Mouse (Mus musculus): ENCODE data around the gene Cldn34b2. TPM values are rescaled to one million over a fixed set of nuclear protein-coding genes. Genes with fewer than 3 reads are reported as not detected.
A peak's percentile ranks its signal among the peaks of the same experiment; 100 is the strongest.
"Not testable (repeated sequence)": the region's sequence is repeated elsewhere in the genome, so short reads cannot be mapped to it uniquely, and the experiment has no call there.

Gene Cldn34b2
- not detected for total RNA-seq (2021)
- long read RNA-seq, experiment 1, result 0 reads
- long read RNA-seq, experiment 2, result 0 reads

GRCm38 (mm10) chrX:155128312-155128711 is at the start of gene Cldn34b2:
TSS of gene Cldn34b2 (minus strand) at chrX:155128412.
- DNase-seq, result not testable (repeated sequence)

- DNase-seq, result no peak
Observed at GRCm38 (mm10) chrX:155177640-155178039, 49.4 kb upstream of the Cldn34b2 start.

DNA sequence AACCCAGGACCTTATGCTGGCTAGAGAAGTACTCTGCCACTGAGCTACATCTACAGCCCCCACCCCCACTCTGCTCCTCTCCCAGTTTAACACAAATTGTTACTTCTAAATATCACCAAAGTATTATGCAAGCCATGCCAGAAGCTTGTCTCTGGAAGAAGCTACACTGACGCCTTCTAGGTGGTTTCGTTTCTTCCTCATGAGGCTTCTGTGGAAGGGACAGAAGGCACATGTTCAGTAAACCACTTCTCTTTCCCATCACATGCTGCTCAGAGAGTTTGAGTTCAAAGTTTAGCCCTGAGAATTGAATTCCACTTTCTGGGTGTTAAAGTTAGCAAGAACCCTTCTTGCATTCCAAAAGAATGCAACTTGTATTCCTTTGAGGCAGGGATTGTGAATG is 49.0 kb upstream of the Cldn34b2 start:
- no peak for DNase-seq

DNA sequence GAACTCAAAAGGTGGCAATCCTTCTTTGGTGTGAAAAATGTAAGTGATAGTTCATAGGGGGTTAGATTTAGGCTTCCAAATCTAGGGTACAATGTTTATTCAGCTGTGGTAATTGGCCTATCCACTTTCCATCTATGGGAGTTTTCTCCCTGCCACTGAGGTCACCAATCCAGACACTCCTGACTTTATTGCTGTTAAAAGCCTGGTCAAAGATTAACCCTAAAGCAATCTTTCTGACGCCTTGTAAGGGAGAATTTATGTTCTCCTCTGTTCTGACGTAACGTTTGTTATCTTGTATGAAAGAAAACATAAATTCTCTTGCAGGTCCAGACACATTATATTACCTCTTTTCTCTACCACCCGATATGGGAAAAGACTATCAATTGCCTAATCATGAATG is 47.4 kb upstream of the Cldn34b2 start:
- DNase-seq, result no peak

GRCm38 (mm10) chrX:155172310-155172709 is 44.1 kb upstream of the Cldn34b2 start:
- no peak for DNase-seq

DNA sequence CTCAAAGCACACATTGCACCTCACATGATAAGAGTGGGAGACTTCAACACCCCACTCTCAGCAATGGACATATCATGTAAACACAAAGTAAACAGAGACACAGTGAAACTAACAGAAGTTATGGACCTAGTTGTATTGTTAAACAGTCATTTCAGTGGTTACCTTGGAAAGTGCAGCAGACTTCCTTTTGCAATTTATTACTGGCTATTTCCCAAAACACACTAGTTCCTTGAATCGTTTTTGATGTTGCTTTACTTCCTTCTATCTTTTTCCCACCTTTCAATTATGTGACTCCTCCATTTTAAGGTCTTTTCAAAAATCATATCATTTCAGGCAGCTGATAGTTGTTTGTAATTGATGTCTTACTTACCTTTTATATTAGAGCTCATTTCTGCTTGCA is 43.5 kb upstream of the Cldn34b2 start:
- DNase-seq, result no peak

GRCm38 (mm10) chrX:155169886-155170285 is 41.7 kb upstream of the Cldn34b2 start:
- no peak for DNase-seq

DNA sequence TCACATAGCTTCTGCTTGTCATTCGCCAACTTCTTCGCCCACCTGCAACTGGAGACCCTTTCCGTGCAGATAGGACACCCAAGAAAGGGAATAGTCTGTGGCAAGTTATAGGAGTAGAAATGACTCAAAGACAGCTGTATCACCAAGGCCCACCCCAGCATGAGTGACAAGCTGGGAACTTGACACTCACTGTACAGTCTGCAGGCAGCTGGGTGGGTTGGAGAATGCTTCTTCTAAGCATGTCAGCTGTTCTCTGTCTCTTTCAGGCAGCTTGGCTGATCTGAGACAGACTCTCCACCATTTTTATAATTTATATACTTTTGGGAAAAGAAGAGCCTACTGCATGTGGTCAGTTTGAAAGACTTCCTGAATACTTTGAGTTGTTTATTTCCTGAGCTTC is 39.5 kb upstream of the Cldn34b2 start:
- DNase-seq, result no peak

DNA sequence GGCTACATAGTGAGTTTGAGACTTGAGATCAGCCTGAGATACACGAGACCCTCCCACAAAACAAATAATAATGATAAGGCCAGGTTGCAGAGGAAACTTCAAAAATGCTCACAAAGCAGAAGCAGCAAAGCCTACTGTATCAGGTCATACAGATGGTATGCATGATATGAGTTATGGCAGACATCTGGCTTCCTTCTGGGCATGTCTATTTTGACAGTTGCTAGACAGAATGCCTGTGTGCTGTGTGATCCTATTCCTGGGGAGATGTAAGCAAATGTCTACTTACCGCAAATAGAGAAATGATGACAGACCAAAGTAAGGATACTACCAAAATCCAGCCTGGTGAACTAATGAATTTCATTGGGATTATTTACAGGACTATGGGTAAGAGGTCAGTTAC is 38.1 kb upstream of the Cldn34b2 start:
- DNase-seq, result no peak

- no peak for DNase-seq
Observed at GRCm38 (mm10) chrX:155163553-155163952, 35.3 kb upstream of the Cldn34b2 start.

DNA sequence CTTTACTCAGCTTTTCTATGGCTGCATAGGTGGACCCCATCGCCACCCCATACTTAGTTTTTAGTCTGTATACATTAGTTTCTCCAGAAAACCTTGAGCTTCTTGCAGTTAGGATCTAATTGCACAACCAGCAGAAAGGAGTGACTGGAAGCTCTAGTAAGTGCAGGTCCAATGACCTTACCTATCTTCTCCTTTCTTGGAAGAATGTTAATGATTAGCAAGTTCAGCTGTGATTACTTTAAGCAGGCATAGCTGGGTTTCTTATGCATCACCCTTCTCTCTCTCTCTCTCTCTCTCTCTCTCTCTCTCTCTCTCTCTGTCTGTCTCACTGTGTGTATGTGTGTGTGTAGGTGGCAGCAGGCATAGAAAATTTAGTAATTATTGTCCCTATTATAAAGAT is 23.7 kb upstream of the Cldn34b2 start:
- no peak for DNase-seq

GRCm38 (mm10) chrX:155144718-155145117 is 16.5 kb upstream of the Cldn34b2 start:
- peak; percentile 41 for DNase-seq

DNA sequence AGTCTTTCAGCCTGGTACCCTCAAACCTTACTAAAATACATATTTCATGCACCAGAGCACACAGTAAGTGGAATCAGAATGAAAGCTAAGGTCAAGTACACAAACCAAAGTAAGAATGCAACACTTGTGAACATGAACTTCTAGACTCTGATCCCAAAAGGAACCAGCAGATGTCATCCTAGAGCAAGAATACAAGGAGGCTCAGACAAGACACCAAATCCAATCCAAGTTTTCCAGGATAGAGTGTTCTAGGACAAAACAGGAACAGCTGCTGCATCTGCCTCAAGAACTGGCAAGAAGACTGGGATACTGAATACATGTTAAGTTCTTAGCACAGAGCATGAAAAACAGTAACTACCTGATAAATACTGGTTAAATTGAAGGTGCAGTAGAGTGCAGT is 30.2 kb downstream of the Cldn34b2 start:
- no peak for DNase-seq

DNA sequence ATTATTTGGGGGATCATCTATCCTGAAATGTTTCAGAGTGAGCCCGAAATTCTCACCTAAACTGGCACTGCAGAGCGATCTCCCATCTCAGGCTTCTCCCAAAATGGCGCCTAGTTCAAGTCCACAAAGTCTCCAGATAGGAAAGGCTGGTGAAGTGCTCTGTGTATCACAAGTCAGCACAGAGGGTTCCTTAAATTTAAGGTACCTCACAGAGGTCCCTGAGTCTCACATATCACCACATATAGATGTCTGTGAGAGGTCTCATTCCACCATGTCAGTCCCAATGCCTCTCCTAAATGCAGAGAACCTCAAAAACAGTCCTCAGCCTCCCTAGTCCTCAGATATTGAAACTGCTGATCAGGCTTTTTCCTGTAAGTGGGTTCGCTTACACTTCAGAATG is 34.6 kb downstream of the Cldn34b2 start, which contains the start of gene Magea2:
Gene Magea2, minus strand, starts transcription at position 101 of the 400 bp plus-strand sequence.
- not testable (repeated sequence) for DNase-seq

DNA sequence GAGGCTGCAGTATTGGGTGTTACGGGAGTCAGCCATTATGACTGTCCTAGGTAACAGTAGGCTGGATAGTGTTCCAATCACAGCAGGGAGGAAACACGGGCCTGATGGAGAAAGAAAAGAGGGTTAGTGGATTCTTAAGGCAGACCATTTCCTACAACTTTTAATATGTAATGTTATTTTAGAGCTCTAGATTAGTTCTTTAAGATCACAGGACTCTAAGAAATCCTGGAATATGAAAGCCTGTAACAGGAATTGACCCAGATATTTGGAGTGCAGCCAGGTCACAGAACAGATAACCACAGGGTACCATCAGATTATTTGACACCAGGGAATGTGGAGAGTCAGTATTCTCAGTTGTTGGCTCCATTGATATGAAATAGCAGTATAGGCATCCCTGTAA is 38.5 kb downstream of the Cldn34b2 start, which contains the start of gene Magea1:
Gene Magea1, minus strand, starts transcription at position 101 of the 400 bp plus-strand sequence.
- not testable (repeated sequence) for DNase-seq

Other genes starting within 250 kb of the Cldn34b2 start
- gene Cldn34b1, start 238.1 kb downstream of the Cldn34b2 start, total RNA-seq (2021), result not detected
- gene Magea6, start 192.4 kb downstream of the Cldn34b2 start, total RNA-seq (2021), result not detected
- not detected for gene Magea3, start 178.9 kb downstream of the Cldn34b2 start, total RNA-seq (2021)
- gene Magea8, start 132.6 kb downstream of the Cldn34b2 start, total RNA-seq (2021), result not detected
- gene Magea5, start 65.3 kb downstream of the Cldn34b2 start, total RNA-seq (2021), result not detected
- gene Magea1, start 38.6 kb downstream of the Cldn34b2 start, total RNA-seq (2021), result not detected
- not detected for gene Magea2, start 34.7 kb downstream of the Cldn34b2 start, total RNA-seq (2021)
- 10 to 100 TPM; 23.7 to 24.2 TPM for gene Sat1, start 88.0 kb upstream of the Cldn34b2 start, total RNA-seq (2021)
- gene Acot9, start 134.0 kb upstream of the Cldn34b2 start, total RNA-seq (2021), result 10 to 100 TPM; 28.0 to 28.8 TPM
- gene Prdx4, start 212.3 kb upstream of the Cldn34b2 start, total RNA-seq (2021), result 10 to 100 TPM; 42.5 to 48.9 TPM